Mouse (Mus musculus) midbrain, embryonic 14.5 days (tissue): ENCODE results near the gene Fndc3b. TPM values are rescaled to one million over a fixed set of nuclear protein-coding genes. Genes with fewer than 3 reads are reported as not detected.
A peak's percentile ranks its signal among the peaks of the same experiment; 100 is the strongest.

Experiments
- ATAC-seq: fragments of 200-750 bp; cut with Nextera tagmentation; 2 replicates; pipeline ENCODE4 v1.8.0; 2017; ENCODE audit warnings: moderate number of reproducible peaks, moderate library complexity; ENCODE audit not compliant: low FRiP score, low TSS enrichment
- DNase-seq: peaks from one replicate; pipeline ENCODE4 v3.0.0-alpha.2; 2015
- H3K27ac ChIP-seq: fragments of 300-500 bp; sonication (generic); replicated peaks from 2 replicates; pipeline ENCODE4 v1.5.1; 2014; ENCODE audit warnings: mild to moderate bottlenecking, low read depth, low read length, moderate library complexity
- H3K27me3 ChIP-seq: fragments of 300-500 bp; sonication (generic); 2 replicates; pipeline ENCODE4 v1.6.1; 2014; ENCODE audit warnings: low read length, control low read depth, mixed read lengths; ENCODE audit not compliant: control insufficient read depth, insufficient read depth
- H3K36me3 ChIP-seq: fragments of 300-500 bp; sonication (generic); 2 replicates; pipeline ENCODE4 v1.6.1; 2014; ENCODE audit warnings: low read length, control low read depth; ENCODE audit not compliant: control insufficient read depth, insufficient read depth
- H3K4me1 ChIP-seq: fragments of 300-500 bp; sonication (generic); 2 replicates; pipeline ENCODE4 v1.6.1; 2014; ENCODE audit warnings: mild to moderate bottlenecking, antibody characterized with exemption, low read length, control low read depth; ENCODE audit not compliant: control insufficient read depth, insufficient read depth
- H3K4me2 ChIP-seq: fragments of 300-500 bp; sonication (generic); 2 replicates; pipeline ENCODE4 v1.6.1; 2014; ENCODE audit warnings: mild to moderate bottlenecking, low read length, moderate library complexity
- H3K4me3 ChIP-seq: fragments of 300-500 bp; sonication (generic); replicated peaks from 2 replicates; pipeline ENCODE4 v1.5.1; 2014; ENCODE audit warnings: low read depth, low read length
- H3K9ac ChIP-seq: fragments of 300-500 bp; sonication (generic); replicated peaks from 2 replicates; pipeline ENCODE4 v1.6.1; 2014; ENCODE audit warnings: mild to moderate bottlenecking, low read length, moderate library complexity
- H3K9me3 ChIP-seq: fragments of 300-500 bp; sonication (generic); 2 replicates; pipeline ENCODE4 v1.6.1; 2016; ENCODE audit warnings: low read length, control low read depth, mixed read lengths; ENCODE audit not compliant: control insufficient read depth
- WGBS: fragments of 180-500 bp; shearing (Covaris S2); extraction: QIAGEN DNeasy Blood & Tissue Kit; methylation state at CpG from one replicate; pipeline ENCODE4 v1.1.7; 2014; 5-methylcytosine and 5-hydroxymethylcytosine counted together
- polyA plus RNA-seq: library from polyadenylated mRNA; unstranded; fragments of >200 nt; fragmentation: Nextera tagmentation; extraction: Ambion mirVana; gene quantifications from 2 replicates; pipeline ENCODE4 v1.2.1, GENCODE M21; 2014

Gene Fndc3b
- polyA plus RNA-seq, 1 experiment from 2014 or later = 8.1 TPM

DNA sequence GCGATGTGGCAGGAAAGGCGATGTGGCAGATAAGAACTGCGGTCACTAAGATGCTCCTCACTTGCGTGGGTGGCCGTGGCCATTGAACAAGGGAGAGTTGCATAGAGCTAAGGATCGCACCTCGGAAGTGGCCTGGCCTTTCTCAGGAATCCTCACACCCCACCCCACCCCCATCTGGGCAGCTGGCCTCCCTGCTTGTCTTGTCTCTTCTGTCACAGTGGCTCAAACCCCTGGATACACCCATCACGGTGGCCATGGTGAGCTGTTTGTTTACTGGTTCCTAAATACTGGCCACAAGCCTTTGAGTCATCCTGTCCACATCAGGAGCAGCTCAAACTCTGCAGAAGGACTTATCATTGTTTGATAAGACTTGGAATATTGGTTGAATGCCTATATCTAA, 240.3 kb downstream of the Fndc3b start:
- no peak overlapping the region for H3K9ac ChIP-seq
- no peaks in the 10 kb centered on the region for H3K27me3 ChIP-seq
- DNase-seq (no peak), ATAC-seq (no peak)
- H3K4me2 ChIP-seq = no peak overlapping the region
- no peaks in the 10 kb centered on the region for H3K9me3 ChIP-seq
- no peaks in the 10 kb centered on the region for H3K4me1 ChIP-seq
- H3K36me3 ChIP-seq = peaks cover 6% of the 10 kb centered on the region; the same call in 1 of the 2 replicates
- no peak overlapping the region for H3K4me3 ChIP-seq
- WGBS = 91% methylated on average over 8 of the region's 8 CpGs
- H3K27ac ChIP-seq = no peak overlapping the region

DNA sequence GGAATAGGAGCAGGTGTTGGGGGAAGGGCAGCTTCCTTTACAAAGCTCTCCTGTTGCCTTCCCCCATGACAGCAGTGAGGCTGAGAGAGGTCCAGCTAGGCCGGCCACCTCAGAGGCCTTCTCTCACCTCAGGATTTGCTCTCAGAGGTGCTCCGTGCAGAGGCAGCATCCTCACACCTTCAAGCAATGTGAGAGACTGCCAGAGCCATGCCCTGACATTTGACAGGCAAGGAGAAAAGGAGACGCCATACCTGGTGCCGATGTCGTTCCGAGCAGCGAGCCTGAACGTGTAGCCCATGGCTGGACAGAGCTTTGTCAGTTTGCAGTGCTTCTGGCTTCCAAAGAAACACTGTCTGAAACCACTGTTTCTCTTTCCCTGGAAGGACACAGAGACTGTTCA, 241.1 kb downstream of the Fndc3b start:
- Histone ChIP-seq H3K36me3 (peaks cover 7% of the 10 kb centered on the region; the same call in 1 of the 2 replicates), H3K4me3 (no peak overlapping the region), H3K4me1 (no peaks in the 10 kb centered on the region), H3K9me3 (no peaks in the 10 kb centered on the region), H3K4me2 (no peak overlapping the region), H3K27ac (no peak overlapping the region), H3K9ac (no peak overlapping the region), H3K27me3 (no peaks in the 10 kb centered on the region)
- no peak for DNase-seq
- ATAC-seq = no peak
- 95% methylated on average over 8 of the region's 8 CpGs for WGBS

DNA sequence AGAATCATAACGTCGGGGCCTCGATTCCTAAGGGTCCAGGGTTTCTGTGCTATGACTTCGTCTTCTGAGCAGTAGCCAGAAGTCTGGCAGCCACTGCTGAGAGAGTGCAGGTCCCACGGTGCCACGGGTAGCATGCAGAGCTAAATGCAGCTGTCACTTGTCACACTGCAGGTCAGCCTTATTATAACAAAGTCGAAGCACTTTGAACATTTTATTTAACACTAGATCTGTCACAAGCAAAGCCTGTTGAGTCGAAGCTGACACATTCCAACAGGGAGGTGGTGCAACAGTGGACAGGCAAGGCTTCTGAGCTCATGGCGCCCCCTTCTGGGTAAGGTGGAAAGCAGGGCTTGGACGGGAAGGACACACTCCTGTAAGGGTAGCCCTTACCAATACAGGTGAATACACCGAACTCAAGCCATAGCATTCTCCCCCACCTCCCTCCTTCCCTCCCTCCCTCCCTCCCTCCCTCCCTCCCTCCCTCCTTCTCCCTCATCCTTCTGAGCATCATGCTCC, 243.5 kb downstream of the Fndc3b start:
- no peak for DNase-seq
- H3K9me3 ChIP-seq = no peaks in the 10 kb centered on the region
- H3K4me3 ChIP-seq = no peak overlapping the region
- no peak; the same call in 1 of the 2 replicates for ATAC-seq
- WGBS = 82% methylated on average over 11 of the region's 11 CpGs
- H3K4me1 ChIP-seq = no peaks in the 10 kb centered on the region
- H3K27ac ChIP-seq = no peak overlapping the region
- no peak overlapping the region for H3K9ac ChIP-seq
- H3K4me2 ChIP-seq = no peak overlapping the region
- peaks cover 9% of the 10 kb centered on the region; the same call in 1 of the 2 replicates for H3K36me3 ChIP-seq
- H3K27me3 ChIP-seq = no peaks in the 10 kb centered on the region

DNA sequence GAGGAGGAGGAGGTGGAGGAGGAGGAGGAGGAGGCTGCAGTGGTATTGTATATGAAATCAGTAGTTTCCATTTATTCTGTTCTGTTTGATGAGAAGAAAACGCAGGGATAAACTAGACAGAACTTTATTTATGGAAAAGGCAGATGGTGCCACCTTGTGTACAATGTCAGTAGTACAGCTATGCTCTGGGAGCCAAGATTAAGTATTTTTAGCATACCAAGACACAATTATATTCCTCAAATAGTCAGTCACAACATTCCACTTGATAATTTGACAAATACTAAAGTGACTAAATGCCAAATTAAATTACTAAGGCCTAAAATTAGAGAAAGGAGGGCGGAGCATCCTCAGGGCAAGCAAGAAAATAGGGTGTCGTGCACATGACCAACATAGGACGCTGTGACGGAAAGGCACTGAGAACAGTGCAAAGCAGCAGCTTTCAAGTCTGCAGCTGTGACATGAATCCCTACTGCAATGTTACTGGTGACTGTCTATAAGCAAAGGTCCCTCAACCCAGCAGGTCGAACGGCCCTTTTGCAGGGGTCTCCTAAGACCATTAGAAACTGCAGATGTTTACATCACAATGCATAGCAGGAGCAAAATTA, 244.7 kb downstream of the Fndc3b start:
- 76% methylated on average over 7 of the region's 7 CpGs for WGBS
- Histone ChIP-seq H3K27ac (no peak overlapping the region), H3K4me3 (no peak overlapping the region), H3K4me2 (no peak overlapping the region), H3K4me1 (no peaks in the 10 kb centered on the region), H3K27me3 (no peaks in the 10 kb centered on the region), H3K9me3 (no peaks in the 10 kb centered on the region), H3K9ac (no peak overlapping the region), H3K36me3 (peaks cover 14% of the 10 kb centered on the region; the same call in 1 of the 2 replicates)
- DNase-seq = peak; percentile 85
- no peak for ATAC-seq

DNA sequence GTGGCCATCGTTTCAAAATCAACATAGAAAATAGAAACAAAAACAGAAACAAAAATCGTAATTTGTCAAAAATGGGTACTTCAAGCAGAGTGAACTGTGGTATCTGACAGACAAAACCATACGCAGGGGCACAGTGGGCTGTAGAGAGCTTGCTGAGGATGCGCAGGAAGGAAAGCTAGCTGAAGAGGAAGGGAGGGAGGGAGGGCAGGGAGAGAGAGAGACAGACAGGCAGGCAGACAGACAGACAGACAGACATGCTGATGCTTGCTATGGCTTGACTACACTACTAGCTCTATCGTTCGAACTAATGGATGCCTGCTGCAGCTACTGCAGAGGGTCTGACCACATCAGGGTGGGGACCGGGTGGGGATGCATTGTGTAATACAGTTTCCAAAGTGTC, 247.7 kb downstream of the Fndc3b start:
- 93% methylated on average over 7 of the region's 7 CpGs for WGBS
- H3K9ac ChIP-seq = no peak overlapping the region
- ATAC-seq = no peak

DNA sequence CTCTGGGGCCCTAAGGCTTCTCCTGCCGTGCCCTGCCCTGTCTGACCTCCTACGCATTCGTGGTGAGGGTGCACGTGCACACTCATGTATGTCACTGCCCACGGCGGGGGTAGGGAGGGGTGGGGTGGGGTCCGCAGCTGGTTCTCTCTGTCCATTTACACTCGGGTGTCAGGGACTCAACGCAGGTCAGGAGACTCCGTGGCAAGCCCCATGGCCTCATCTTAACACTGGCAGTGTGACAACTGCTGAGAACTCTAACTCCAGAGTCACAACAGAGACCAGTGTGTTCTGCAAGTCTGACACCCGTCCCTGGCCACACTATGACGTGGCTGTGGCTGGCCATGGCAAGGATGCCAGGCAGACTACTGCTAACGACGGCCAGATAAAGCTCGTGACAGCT, 248.2 kb downstream of the Fndc3b start:
- no peak overlapping the region for H3K4me3 ChIP-seq
- WGBS = 92% methylated on average over 15 of the region's 15 CpGs
- no peaks in the 10 kb centered on the region for H3K4me1 ChIP-seq
- no peak overlapping the region for H3K4me2 ChIP-seq
- H3K27me3 ChIP-seq = no peaks in the 10 kb centered on the region
- H3K9me3 ChIP-seq = no peaks in the 10 kb centered on the region
- ATAC-seq = no peak
- H3K9ac ChIP-seq = no peak overlapping the region
- H3K27ac ChIP-seq = no peak overlapping the region
- H3K36me3 ChIP-seq = 0 out of 2 replicates have a peak, but pooled peaks cover 11% of the 10 kb centered on the region
- DNase-seq = no peak

More for the DNA sequence above, 247.7 kb downstream of the Fndc3b start:
- Histone ChIP-seq H3K27ac (no peak overlapping the region), H3K9me3 (no peaks in the 10 kb centered on the region), H3K4me1 (no peaks in the 10 kb centered on the region), H3K4me2 (no peak overlapping the region), H3K27me3 (no peaks in the 10 kb centered on the region), H3K4me3 (no peak overlapping the region), H3K36me3 (peaks cover 11% of the 10 kb centered on the region; the same call in 1 of the 2 replicates)
- DNase-seq = no peak

DNA sequence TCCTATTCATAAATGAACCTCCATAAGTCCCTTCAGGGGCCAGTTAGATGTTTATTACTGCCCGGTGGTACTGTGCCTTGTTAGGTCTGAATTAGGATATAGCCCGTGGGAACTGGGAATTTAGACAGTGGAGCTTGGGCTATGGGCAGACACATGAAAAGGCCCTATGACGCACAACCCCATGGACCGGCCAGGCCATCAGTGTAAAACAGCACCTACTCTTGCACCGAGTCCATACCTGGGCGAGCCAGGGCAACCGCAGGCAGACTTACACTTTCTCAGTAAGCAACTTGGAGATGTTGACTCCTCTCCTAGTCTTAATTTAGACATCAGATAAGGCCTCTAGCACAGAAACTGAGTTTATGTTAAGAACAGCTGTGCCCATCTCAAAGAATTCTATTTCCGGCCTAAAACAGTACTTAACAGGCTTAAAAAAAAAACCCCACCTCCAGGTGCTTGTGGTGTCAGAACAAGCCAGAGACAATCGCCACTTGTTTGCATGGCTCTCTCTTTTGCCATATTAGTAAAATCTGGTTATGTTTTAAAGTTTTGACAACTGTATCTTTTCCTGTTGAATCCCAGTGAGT, 248.7 kb downstream of the Fndc3b start:
- no peak overlapping the region for H3K9ac ChIP-seq
- H3K9me3 ChIP-seq = no peaks in the 10 kb centered on the region
- ATAC-seq = no peak
- no peak overlapping the region for H3K4me3 ChIP-seq
- H3K4me2 ChIP-seq = no peak overlapping the region
- H3K4me1 ChIP-seq = no peaks in the 10 kb centered on the region
- no peaks in the 10 kb centered on the region for H3K27me3 ChIP-seq
- 95% methylated on average over 9 of the region's 9 CpGs for WGBS
- H3K36me3 ChIP-seq = 0 out of 2 replicates have a peak, but pooled peaks cover 11% of the 10 kb centered on the region
- H3K27ac ChIP-seq = no peak overlapping the region
- DNase-seq = no peak

DNA sequence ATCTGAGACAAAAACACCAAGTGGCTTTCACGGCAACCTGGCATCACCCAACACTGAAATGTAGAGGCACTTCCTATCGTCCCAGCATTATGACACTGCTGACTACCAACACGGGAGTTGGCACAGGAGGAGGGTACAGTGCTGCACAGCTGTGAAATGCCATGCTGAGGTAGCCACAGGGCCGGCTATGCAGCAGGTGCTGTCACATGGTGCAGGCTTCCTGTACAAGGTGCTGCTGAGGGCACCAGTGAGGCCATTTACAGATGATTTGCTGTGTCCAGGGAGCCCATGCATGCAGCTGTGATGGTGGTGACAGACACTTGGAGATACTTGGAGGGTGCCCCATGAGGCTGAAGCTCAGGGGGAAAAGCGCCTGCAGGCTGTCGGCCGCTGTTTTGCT, 249.2 kb downstream of the Fndc3b start:
- H3K9ac ChIP-seq = no peak overlapping the region
- no peak overlapping the region for H3K27ac ChIP-seq
- no peaks in the 10 kb centered on the region for H3K27me3 ChIP-seq
- ATAC-seq = no peak
- 91% methylated on average over 7 of the region's 7 CpGs for WGBS
- H3K36me3 ChIP-seq = 0 out of 2 replicates have a peak, but pooled peaks cover 11% of the 10 kb centered on the region
- H3K4me3 ChIP-seq = no peak overlapping the region
- H3K4me1 ChIP-seq = no peaks in the 10 kb centered on the region
- DNase-seq = no peak
- H3K4me2 ChIP-seq = no peak overlapping the region
- no peaks in the 10 kb centered on the region for H3K9me3 ChIP-seq

DNA sequence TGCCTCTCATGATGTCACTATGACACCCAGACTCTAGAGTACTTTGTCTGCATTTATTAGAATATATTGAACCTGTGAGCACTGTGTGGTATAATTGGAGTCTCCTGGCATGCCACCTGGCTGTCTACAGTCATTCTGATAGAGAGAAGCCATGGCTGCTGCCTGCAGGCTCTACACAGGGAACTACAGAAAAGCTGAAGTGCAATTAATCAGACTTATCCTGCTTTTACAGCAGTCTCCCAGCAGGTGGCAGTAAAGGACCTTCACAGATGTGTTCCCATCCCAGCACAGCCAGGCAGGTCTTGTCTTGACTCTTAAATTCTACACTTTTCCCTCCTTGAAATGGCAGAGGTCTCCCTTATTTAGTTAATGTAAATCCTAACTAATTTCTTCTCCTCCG, 250.1 kb downstream of the Fndc3b start:
- WGBS = 59% methylated on average over 1 of the region's 1 CpGs
- Histone ChIP-seq H3K36me3 (0 out of 2 replicates have a peak, but pooled peaks cover 11% of the 10 kb centered on the region), H3K27me3 (no peaks in the 10 kb centered on the region), H3K4me3 (no peak overlapping the region), H3K27ac (no peak overlapping the region), H3K9me3 (no peaks in the 10 kb centered on the region), H3K9ac (no peak overlapping the region), H3K4me1 (no peaks in the 10 kb centered on the region), H3K4me2 (no peak overlapping the region)
- ATAC-seq (0 out of 2 replicates have a peak, but pooled peaks have one; percentile 26), DNase-seq (peak; percentile 94)
